Mouse (Mus musculus) erythroblast, embryonic 14.5 days (primary cell): ENCODE data around the gene Fam50b. TPM values are rescaled to one million over a fixed set of nuclear protein-coding genes. Genes with fewer than 3 reads are reported as not detected.

Experiments used
- H3K27me3 ChIP-seq: 2 replicates; pipeline ENCODE4 v1.6.1; 2012; ENCODE audit warnings: inconsistent platforms; ENCODE audit not compliant: control insufficient read depth
- H3K36me3 ChIP-seq: 2 replicates; pipeline ENCODE4 v1.6.1; 2012; ENCODE audit warnings: mild to moderate bottlenecking, inconsistent platforms; ENCODE audit not compliant: control insufficient read depth
- H3K4me1 ChIP-seq: 2 replicates; pipeline ENCODE4 v1.6.1; 2012; ENCODE audit warnings: inconsistent platforms; ENCODE audit not compliant: control insufficient read depth
- H3K4me3 ChIP-seq: replicated peaks from 2 replicates; pipeline ENCODE3; 2012; ENCODE audit warnings: moderate library complexity, mild to moderate bottlenecking, inconsistent platforms
- H3K9me3 ChIP-seq: 2 replicates; pipeline ENCODE4 v1.6.1; 2012; ENCODE audit warnings: low read length, inconsistent platforms, mixed read lengths; ENCODE audit not compliant: control insufficient read depth
- GATA1 ChIP-seq: IDR thresholded peaks from 2 replicates; pipeline ENCODE4 v1.6.1; 2012; ENCODE audit warnings: low read length, inconsistent platforms, mixed read lengths
- TAL1 ChIP-seq: IDR thresholded peaks from 3 replicates; pipeline ENCODE4 v1.6.1; 2012; ENCODE audit warnings: low read length, inconsistent platforms, mixed read lengths
- polyA plus RNA-seq: library from polyadenylated mRNA; stranded (reverse); fragments of >175 nt; gene quantifications from 2 replicates; pipeline ENCODE4 v1.2.3, GENCODE M21; 2012

Gene Fam50b
- polyA plus RNA-seq, 1 experiment = not detected

- no peaks in the 10 kb centered on the region for H3K9me3 ChIP-seq
- TF ChIP-seq GATA1 (no peak), TAL1 (no peak)
Observed at GRCm38 (mm10) chr13:34780856-34781610, 46.4 kb downstream of the Fam50b start.

GRCm38 (mm10) chr13:34781611-34782009, 47.0 kb downstream of the Fam50b start:
- H3K9me3 ChIP-seq = no peaks in the 10 kb centered on the region
- TF ChIP-seq GATA1 (no peak), TAL1 (no peak)

More at GRCm38 (mm10) chr13:34780856-34781610, 46.4 kb downstream of the Fam50b start:
- Histone ChIP-seq H3K4me3 (no peak overlapping the region), H3K4me1 (peaks cover 43% of the 10 kb centered on the region), H3K27me3 (no peaks in the 10 kb centered on the region), H3K36me3 (no peaks in the 10 kb centered on the region)

GRCm38 (mm10) chr13:34784818-34785217, 50.2 kb downstream of the Fam50b start:
- H3K4me3 ChIP-seq = no peak overlapping the region

More at GRCm38 (mm10) chr13:34781611-34782009, 47.0 kb downstream of the Fam50b start:
- no peak overlapping the region for H3K4me3 ChIP-seq
- no peaks in the 10 kb centered on the region for H3K27me3 ChIP-seq
- H3K4me1 ChIP-seq = peaks cover 48% of the 10 kb centered on the region
- H3K36me3 ChIP-seq = no peaks in the 10 kb centered on the region

GRCm38 (mm10) chr13:34786634-34787033, 52.0 kb downstream of the Fam50b start:
- Histone ChIP-seq H3K9me3 (no peaks in the 10 kb centered on the region), H3K36me3 (no peaks in the 10 kb centered on the region), H3K4me1 (peaks cover 29% of the 10 kb centered on the region), H3K27me3 (no peaks in the 10 kb centered on the region), H3K4me3 (no peak overlapping the region)
- TF ChIP-seq TAL1 (no peak), GATA1 (no peak)

More at GRCm38 (mm10) chr13:34784818-34785217, 50.2 kb downstream of the Fam50b start:
- Histone ChIP-seq H3K4me1 (peaks cover 39% of the 10 kb centered on the region), H3K9me3 (no peaks in the 10 kb centered on the region), H3K27me3 (no peaks in the 10 kb centered on the region), H3K36me3 (no peaks in the 10 kb centered on the region)
- TF ChIP-seq TAL1 (no peak), GATA1 (no peak)

- H3K27me3 ChIP-seq = no peaks in the 10 kb centered on the region
- H3K4me3 ChIP-seq = no peak overlapping the region
- no peaks in the 10 kb centered on the region for H3K9me3 ChIP-seq
- TF ChIP-seq TAL1 = no peak
- TF ChIP-seq GATA1 = no peak
- H3K36me3 ChIP-seq = no peaks in the 10 kb centered on the region
- peaks cover 28% of the 10 kb centered on the region for H3K4me1 ChIP-seq
Observed at GRCm38 (mm10) chr13:34787546-34787945, 52.9 kb downstream of the Fam50b start.

- Histone ChIP-seq H3K27me3 (no peaks in the 10 kb centered on the region), H3K9me3 (no peaks in the 10 kb centered on the region), H3K4me3 (no peak overlapping the region), H3K4me1 (peaks cover 27% of the 10 kb centered on the region), H3K36me3 (no peaks in the 10 kb centered on the region)
- no peak for TF ChIP-seq GATA1
Observed at GRCm38 (mm10) chr13:34789176-34789818, 54.6 kb downstream of the Fam50b start.

GRCm38 (mm10) chr13:34793066-34793465, 58.4 kb downstream of the Fam50b start:
- TF ChIP-seq TAL1 = no peak
- no peak for TF ChIP-seq GATA1
- Histone ChIP-seq H3K36me3 (no peaks in the 10 kb centered on the region), H3K27me3 (no peaks in the 10 kb centered on the region), H3K9me3 (no peaks in the 10 kb centered on the region), H3K4me3 (no peak overlapping the region), H3K4me1 (peaks cover 6% of the 10 kb centered on the region)

GRCm38 (mm10) chr13:34793816-34794215, 59.2 kb downstream of the Fam50b start:
- Histone ChIP-seq H3K27me3 (no peaks in the 10 kb centered on the region), H3K4me1 (peaks cover 4% of the 10 kb centered on the region), H3K36me3 (no peaks in the 10 kb centered on the region), H3K4me3 (no peak overlapping the region), H3K9me3 (no peaks in the 10 kb centered on the region)
- no peak for TF ChIP-seq GATA1
- no peak for TF ChIP-seq TAL1

- Histone ChIP-seq H3K27me3 (no peaks in the 10 kb centered on the region), H3K4me3 (no peak overlapping the region), H3K9me3 (no peaks in the 10 kb centered on the region), H3K36me3 (no peaks in the 10 kb centered on the region), H3K4me1 (peaks cover 4% of the 10 kb centered on the region)
- TF ChIP-seq GATA1 (no peak), TAL1 (no peak)
Observed at GRCm38 (mm10) chr13:34794426-34794825, 59.8 kb downstream of the Fam50b start.

Other genes with a start within 250 kb of the Fam50b start
- gene Pxdc1, start 81.4 kb upstream of the Fam50b start, polyA plus RNA-seq = 0.02 and 0.08 TPM in 2 replicates
- 1.2 and 1.9 TPM in 2 replicates for gene Prpf4b, start 140.5 kb downstream of the Fam50b start, polyA plus RNA-seq
- gene Fam217a, start 189.5 kb downstream of the Fam50b start, polyA plus RNA-seq = not detected in 2 replicates
- gene 4933417A18Rik, start 189.6 kb downstream of the Fam50b start, polyA plus RNA-seq = not detected in 2 replicates
- gene Eci3, start 229.0 kb downstream of the Fam50b start, polyA plus RNA-seq = not detected in 2 replicates